Mouse (Mus musculus) G1E-ER4 (cell line): Measurements from ENCODE around the gene Nrip1. TPM values are rescaled to one million over a fixed set of nuclear protein-coding genes. Genes with fewer than 3 reads are reported as not detected.

Experiments
- GATA1 ChIP-seq: IDR thresholded peaks from one replicate; pipeline ENCODE4 v1.8.0; 2012; ENCODE audit warnings: low read length, inconsistent platforms
- polyA plus RNA-seq: library from polyadenylated mRNA; stranded (reverse); fragments of >175 nt; gene quantifications from 2 replicates; pipeline ENCODE4 v1.2.3, GENCODE M21; 2012

Nrip1 gene
- polyA plus RNA-seq, 1 experiment: 13.6 TPM

DNA sequence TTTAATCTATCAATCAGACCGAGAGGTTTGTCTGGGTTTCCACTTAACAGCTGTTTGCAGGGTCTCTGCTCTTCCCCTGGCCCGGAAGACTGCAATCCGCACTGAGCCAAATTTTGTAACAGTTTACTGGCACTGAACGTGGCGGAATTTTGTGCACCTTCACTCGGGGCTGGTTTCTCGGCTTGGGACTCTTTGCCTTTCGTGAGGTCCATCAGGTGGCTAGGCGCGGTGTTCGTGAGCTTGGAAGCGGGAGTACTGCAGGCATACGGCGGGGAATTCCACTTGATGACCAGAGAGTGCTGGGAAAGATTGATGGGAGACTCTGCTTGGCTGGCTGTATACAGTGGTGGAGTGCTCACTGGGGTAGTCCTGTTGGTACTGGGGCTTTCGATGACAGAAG lies 81.0 kb downstream of the Nrip1 start:
- no peak for TF ChIP-seq GATA1

DNA sequence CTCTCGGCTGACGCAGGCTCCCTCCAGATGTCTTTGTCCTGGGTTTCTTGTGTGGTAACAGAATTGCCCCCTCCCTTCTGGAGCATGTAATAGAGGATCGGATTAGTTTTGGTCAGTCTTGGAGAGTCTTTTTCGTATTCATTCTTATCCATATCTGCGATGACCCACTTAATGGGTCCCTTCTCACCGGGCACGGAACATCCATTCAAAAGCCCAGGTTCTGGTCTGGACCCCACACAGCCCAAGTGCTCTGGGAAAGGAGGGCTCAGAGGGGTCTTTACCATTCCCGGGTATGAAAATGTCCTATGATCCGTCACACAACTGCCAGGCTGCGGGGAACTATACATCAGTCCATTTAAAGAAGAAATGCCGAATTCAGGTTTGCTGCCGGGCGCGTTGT lies 82.3 kb downstream of the Nrip1 start:
- no peak for TF ChIP-seq GATA1

DNA sequence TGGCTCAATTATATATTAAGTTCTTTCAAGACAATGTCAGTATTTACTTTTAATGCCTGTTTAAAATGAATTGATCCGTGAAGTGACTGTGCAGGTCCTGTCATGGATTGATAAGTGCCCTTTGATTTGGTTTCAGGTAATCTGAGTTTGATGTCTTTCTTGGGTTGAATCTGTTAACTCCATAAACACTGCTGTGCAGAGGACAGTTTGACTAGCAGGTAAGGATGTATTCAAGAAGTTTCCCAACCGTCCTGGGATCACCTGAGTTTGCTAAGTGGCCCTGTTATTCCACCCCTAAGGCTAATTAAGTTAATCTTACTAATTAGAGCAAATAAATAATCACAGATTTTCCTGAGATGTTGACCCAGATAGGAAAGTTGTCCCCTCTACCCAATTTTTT lies 84.1 kb downstream of the Nrip1 start:
- TF ChIP-seq GATA1: no peak

DNA sequence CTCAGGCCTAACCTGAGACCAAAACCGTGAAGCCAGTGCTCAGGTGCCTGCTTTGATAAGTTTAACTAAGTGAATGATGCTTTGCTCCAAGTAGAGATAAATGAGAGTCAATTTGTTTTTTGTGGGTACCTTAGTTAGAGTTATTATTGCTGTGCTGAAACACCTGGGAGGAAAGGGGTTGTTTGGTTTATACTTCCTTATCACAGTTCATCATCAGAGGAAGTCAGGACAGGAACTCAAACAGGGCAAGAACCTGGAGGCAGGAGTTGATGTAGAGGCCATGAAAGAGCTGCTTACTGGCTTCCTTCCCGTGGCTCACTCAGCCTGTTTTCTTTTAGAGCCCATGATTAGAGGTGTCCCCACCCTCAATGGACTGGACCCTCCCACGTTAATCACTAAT lies 89.8 kb downstream of the Nrip1 start:
- no peak for TF ChIP-seq GATA1

DNA sequence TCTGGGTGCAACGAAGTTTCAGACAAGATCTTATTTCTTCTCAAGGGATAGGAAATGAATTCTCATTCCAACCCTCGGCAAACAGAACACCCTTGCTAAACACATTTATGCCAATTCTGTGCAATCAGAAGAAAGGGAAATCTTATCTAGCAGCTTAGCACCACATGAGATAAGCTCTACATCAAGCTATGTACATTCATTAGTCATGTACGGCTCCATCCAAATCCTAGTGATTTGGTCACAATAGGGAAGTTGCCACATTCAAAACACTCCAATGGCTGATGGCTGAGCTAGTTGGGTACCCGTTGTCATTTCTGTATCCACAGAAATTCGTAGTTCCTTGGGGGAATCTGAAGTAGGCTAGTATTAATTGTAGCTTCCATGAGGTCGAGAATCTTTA lies 91.8 kb downstream of the Nrip1 start:
- no peak for TF ChIP-seq GATA1

DNA sequence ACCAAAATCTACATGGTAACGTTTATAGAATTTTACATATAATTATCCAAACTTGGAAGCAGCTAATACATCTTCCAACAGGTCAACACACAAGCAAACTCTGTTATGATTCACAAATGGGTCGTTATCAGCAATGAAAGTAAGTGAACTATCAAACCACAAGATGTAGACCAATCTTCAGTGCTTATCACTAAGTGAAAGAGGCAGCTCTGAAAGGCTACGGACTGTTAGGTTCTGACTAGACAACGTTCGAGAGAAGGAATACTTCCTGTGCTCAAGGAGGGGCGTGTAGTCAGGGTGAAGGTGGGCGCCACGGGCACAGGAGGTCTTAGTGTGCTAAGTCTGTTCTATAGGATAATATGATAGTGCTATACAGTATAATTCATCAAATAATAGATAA lies 93.3 kb downstream of the Nrip1 start:
- peak; percentile 73 for TF ChIP-seq GATA1

DNA sequence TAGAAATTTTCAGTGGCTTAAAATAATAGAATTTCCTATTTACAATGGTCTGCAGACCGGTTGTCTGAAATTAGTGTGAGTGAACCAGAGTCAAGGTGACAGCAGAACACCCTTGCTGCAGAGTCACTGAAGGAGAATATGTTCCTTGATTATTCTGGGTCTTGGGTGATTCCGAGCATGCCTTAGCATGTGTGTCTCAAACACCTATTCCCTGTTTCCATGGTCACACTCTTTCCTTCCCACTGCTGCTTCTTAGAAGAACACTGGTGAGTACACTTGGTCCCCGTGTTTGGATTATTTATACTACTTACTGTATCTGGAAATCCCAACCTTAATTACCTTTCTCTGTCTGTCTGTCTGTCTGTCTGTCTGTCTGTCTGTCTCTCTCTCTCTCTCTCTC lies 97.4 kb downstream of the Nrip1 start:
- no peak for TF ChIP-seq GATA1

DNA sequence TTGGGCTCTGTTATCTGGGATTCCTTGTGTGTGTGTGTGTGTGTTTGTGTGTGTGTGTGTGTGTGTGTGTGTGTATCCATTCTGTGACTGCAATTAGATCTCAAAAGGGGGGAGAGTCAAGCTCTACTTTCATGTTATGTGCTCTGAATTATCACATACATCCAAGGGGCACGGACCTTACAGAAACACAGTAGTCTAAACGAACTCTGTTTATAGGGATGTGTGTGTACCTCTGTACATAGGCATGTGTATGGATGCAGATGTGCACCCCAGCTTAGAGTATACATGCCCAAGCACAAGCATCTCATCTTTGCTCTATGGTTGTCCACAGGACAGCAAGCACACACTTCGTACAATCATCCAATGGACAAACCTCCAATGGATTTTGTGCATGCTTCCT lies 98.0 kb downstream of the Nrip1 start:
- no peak for TF ChIP-seq GATA1

DNA sequence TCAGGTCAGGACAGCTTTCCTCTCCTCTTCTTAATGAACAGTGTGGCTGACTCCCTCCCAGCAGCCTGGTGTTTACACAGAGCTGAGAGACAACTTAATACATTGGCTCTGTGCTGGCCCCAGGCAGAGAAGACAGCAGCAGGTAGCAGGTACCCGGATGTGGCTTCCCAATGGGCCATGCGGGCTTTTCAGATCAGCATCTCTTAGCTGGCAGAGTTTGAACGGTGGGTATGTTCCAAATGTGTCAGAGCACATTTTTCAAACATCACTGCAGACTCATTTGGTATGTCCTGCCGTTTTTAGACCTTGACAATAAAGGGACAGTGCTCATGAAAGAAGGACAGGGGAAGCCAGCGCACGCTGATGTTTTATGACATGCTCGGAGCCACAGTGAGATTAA lies 98.5 kb downstream of the Nrip1 start:
- TF ChIP-seq GATA1: no peak

DNA sequence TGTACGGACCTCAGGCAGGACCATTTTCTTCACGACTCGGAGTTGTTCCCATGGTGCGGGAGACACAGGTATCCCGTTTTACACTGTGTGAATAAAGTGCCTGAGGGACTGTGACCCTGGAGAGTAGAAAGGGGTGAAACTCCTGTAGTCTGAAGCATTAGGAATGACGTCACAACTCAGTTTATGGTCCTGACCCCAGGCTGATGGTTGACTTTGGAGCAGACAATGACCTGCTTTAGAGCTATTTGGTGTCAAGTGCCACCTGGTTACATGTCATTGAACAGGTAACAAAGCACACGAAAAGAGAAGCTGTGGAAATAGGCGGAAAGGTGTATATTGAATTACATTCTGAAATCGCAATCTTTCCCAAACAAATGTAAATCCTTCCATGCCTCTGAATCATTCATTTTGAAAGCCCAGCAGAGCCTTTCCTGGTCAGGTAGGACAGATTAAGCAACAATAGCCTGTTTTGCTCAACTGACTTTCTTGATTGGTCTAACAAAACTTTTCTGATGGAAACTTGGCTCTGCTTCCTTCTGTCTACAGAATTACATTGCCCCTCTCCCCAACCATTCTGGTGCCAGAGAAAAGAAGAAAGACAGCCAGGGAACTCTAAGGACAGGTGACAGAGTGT lies 106.9 kb downstream of the Nrip1 start:
- no peak for TF ChIP-seq GATA1

DNA sequence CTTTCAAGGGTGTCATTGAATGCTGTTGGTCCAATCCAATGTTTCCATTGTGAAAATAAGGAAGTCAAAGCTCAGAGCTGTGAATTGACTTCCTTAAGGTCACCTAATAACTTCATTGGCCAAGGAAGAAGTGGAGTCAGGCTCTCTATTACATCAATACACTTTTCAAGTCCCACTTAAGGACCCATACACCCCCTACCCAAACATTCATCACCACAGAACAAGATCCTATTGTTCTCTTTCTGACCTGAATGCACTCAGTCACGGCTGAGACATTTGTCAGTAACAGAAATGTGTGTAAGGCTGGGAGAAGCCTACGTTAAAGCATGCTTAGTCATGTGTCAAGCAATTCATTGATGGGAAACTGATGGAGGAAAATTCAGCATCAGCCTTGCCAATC lies 107.8 kb downstream of the Nrip1 start:
- TF ChIP-seq GATA1: no peak

DNA sequence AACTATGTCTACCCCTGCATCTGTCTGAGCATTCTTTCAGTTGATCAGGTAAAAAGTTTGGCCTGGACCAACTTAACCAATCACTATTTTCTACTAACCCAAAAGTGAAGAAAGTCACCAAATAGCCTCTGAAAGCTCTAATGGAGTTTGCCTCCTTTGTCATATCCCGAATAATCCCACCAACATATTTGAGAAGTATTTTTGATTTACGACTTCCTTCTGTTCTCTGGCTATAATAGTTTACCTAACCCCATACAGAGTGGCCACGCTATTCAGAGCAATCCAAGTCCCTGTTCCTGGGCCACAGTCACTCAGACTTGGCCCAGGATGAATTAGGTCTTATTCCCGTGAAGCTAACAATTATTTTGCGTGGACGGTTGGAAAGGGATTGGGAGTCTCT lies 108.3 kb downstream of the Nrip1 start:
- TF ChIP-seq GATA1: no peak

DNA sequence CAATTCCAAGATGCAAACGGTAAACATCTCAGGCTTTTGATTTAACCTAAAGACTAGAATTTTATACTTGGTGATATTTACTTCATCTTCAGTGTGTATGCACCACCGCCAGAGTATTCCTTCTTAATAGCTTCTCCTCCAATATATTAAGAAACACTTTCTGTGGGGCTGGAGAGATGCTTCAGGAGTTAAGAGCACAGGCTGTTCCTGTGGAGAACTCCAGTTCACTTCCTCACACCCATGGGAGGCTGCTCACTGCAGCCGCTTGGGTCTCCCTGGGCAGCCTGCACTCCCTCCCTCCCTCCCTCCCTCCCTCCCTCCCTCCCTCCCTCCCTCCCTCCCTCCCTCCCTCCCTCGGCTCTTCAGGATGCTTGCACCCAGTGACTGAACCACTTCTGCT lies 110.2 kb downstream of the Nrip1 start:
- TF ChIP-seq GATA1: no peak

DNA sequence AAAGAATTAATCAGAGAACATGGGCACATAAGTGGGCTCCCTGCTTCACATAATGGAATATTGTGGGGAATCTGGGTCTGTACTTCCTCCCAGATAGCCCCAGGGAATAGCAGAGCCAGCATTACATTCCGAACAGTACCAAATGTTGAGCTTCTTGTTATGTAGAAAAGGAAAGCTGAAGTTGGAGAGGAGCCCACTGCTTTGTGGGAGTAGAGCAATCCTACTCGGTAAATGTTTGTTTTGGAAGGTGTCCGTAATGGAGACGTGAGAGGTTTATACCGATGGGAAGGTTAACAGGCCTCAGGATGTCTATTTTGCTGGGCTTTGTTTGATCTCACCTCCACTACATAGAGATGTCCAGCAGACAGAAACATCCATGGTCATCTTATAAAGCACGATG lies 113.3 kb downstream of the Nrip1 start:
- TF ChIP-seq GATA1: no peak

DNA sequence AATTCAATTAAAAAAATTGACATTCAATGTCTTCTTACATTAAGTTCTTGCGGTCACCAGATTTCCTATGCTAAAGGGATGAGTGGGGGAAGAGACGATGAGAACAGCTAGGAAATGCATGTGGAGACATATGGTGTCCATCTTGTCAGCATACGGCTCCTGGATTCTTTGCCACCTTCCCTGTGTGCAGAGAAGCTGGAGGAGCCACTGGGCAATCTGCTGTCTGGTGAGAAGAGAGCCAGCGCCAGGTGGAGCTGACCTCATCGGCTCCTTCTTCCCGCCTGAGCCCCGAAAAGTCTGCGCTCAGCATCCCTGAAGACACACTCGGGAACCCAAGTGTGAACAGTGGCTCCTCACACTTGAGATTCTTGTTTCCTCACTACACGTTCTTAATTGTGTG lies 121.8 kb downstream of the Nrip1 start:
- no peak for TF ChIP-seq GATA1

DNA sequence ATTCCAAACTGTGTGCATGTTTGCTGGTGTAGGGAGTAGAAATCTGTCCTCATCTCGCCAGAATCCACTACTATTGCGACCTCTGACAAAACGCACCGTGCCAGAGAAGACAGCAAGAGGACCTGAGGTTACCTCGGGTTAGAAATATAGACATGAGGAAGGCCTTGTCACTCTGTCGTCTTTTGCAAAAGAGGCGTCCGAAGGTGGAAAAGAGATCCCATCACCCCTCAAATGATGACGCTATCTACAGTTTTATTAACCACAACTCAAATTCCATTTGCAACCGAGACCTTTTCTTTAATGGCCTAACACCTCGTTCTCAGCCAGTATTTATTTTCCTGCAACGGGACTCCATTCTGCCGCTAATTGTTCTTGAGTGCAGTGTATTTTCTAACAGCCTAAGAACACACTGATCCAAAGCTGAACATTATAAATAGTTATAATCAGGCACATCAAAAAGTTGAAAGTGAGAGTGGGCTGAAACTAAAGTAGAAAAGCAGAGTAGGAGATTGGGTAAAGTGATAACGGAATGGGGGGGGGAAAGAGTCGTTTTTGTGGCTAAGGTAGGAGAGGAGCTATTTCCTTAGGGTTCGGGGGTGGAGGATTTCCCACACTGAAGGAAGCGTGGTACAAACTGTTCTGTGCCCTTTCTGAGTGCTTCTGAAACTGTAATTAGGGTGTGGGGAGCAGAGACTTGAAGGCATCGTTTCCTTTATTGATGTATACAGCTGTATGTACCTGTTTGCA lies 124.1 kb downstream of the Nrip1 start:
- no peak for TF ChIP-seq GATA1

DNA sequence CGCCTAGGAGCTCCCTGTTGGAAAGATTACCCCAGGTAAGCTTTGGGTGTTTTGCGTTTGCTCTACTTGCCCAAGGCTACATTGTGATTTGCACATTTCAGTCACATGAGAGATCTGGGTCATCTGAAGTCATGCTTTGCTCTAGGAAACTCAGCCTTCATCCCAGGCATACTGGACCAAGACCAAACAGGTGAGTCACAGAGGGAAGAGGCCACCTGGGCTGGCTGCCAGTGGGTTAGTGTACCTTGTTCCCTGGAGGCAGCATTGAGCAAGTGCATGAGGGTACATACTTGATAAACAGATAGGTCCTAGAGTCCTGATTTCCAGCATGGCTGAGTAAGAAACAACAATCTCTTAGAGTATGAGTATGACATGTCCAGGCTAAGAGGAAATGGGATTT lies 130.8 kb downstream of the Nrip1 start:
- TF ChIP-seq GATA1: no peak
